Mouse (Mus musculus) spleen, adult 18-20 months (tissue): ENCODE results near the gene Psg23.
"Not testable (repeated sequence)": the region's sequence is repeated elsewhere in the genome, so short reads cannot be mapped to it uniquely, and the experiment has no call there.

ENCODE experiments used
- DNase-seq, 2 experiments: peaks; one replicate each; pipeline ENCODE4 v3.0.0; 2022; ENCODE audit warnings: mixed read lengths in 2 of 2

Psg23 gene

GRCm38 (mm10) chr7:18616401-18616800, at the start of gene Psg23:
Gene Psg23, minus strand, starts transcription at chr7:18616501.
- not testable (repeated sequence) for DNase-seq

GRCm38 (mm10) chr7:18656625-18657024, 40.3 kb upstream of the Psg23 start, which contains the start of gene Psg21:
Gene Psg21, minus strand, starts transcription at chr7:18656725.
- DNase-seq, result not testable (repeated sequence)

GRCm38 (mm10) chr7:18626921-18627320, 10.6 kb upstream of the Psg23 start:
- DNase-seq, result not testable (repeated sequence)

- DNase-seq, result no peak
Measured at GRCm38 (mm10) chr7:18567205-18567604, 49.1 kb downstream of the Psg23 start, which contains the start of gene Psg27. Gene Psg27, minus strand, starts transcription at chr7:18567305.

GRCm38 (mm10) chr7:18559850-18560249, 56.5 kb downstream of the Psg23 start:
- no peak for DNase-seq
